Mouse (Mus musculus): ENCODE measurements around the gene Col9a1. TPM values are rescaled to one million over a fixed set of nuclear protein-coding genes. Genes with fewer than 3 reads are reported as not detected.

The Col9a1 gene
- total RNA-seq, 2 experiments from 2014 or later, result 0.66 TPM

DNA sequence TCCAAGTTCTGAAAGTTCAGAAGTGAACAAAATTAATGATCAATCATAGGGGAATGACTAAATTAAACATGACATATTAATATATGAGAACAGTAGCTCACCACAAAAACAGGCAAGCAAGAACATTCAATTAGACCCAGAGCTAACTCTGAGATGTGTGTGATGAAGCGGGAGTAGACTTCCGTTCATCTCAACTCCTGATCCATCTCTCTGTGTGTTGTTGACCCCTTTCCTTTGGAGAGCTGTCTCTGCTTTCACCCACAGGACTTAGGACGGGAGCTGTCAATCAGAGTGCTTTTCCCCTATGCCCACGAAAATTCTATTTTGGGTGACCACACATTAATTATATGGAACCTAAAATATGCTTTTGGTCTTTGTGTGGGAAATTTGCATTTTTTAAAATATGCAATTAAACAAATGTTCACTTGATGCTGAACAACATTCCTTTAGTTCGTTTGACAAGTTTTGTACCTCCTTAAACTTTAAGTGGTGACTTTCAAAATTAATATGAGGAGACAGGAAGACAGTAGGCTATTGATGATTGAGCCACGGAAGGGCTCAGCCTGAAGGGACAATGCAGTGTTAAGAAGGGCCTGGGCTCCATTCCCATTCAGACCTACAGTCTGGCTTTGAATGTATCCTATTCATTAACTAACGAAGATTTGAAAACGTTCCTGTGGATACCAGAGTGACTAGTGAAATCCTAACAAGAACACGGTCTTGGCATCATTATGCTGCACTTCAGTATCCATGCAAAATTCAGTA lies 34.4 kb downstream of the Col9a1 start:
- no peak for DNase-seq (ENCODE audit: extremely low spot score in 1 of 2, low spot score in 1 of 2)

DNA sequence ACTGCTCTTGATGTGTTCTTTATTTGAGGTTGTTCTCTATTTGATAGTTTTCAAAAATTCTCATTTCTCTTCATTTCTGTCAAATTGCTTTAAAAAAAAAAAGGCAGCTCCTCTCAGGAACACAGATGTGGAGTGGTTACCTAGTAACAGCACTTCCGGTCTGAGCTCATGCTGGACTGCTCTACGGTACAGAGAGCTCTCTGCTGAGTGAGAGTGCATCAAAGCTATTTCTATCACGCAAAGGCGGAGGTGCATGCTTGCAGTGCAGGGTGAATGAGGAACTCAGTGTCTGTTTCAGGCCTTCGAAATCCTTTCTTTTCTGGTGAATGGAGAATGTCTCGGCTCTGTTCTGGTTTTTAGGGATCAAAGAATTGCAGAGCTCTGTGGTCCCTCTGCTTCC lies 41.6 kb downstream of the Col9a1 start:
- no peak for DNase-seq (ENCODE audit: extremely low spot score in 1 of 2, low spot score in 1 of 2)

GRCm38 (mm10) chr1:24222231-24222630 lies 44.8 kb downstream of the Col9a1 start:
- no peak for DNase-seq (ENCODE audit: extremely low spot score in 1 of 2, low spot score in 1 of 2)

DNA sequence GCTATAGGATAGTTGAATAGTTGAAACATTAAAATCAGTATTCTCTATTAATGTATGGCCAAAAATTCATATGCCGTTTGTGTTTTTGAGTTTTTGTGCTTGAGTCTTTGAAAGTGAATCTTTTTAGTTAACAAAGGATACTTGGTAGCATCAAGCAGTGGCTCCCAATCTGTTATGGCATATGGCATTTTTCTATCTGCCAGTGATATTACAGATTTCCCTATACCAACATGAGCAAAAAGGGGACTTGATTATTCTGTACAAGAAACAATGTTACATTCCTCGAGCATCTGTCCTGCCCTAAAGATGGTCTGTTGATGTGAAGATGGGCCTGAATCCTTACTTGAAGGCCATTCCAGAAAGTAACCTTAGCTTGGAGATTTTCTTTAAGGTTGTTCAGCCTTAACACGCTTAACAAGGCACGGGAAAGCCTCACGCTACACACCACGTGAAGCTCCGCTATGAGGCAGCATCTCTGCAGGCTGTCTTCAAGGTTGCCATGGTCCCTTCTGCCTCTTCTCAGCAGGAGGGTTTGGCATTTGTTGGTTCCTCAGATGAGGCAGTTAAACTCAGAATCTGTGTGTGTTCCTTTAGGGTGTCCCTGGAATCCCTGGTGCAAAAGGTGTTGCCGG lies 45.7 kb downstream of the Col9a1 start:
- no peak for DNase-seq (ENCODE audit: extremely low spot score in 1 of 2, low spot score in 1 of 2)

- DNase-seq (ENCODE audit: extremely low spot score in 1 of 2, low spot score in 1 of 2), result no peak
Measured at GRCm38 (mm10) chr1:24225825-24226526, 48.6 kb downstream of the Col9a1 start.

GRCm38 (mm10) chr1:24226941-24227711 lies 49.7 kb downstream of the Col9a1 start:
- no peak for DNase-seq (ENCODE audit: extremely low spot score in 1 of 2, low spot score in 1 of 2)

GRCm38 (mm10) chr1:24229552-24229951 lies 52.1 kb downstream of the Col9a1 start:
- DNase-seq (ENCODE audit: extremely low spot score in 1 of 2, low spot score in 1 of 2), result no peak

DNA sequence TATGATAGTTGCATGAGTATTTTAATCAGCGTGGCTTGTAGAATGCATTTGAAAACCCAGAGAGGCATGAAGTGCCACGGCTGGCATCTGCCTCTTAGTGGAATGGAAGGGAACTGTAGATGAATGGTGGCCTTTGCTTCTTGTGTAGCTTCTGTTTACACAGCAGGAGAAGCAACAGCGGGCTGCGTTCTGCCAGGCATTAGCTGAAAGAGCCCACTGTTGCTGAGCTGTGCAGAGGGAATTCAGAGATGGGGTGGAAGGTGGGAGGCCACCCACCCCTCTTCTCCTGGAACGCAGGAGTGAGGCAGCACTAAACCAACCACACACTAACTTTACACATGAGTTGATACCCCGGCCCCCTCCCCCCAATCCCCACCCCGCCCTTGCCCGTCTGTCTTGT lies 53.0 kb downstream of the Col9a1 start:
- no peak for DNase-seq (ENCODE audit: extremely low spot score in 1 of 2, low spot score in 1 of 2)

DNA sequence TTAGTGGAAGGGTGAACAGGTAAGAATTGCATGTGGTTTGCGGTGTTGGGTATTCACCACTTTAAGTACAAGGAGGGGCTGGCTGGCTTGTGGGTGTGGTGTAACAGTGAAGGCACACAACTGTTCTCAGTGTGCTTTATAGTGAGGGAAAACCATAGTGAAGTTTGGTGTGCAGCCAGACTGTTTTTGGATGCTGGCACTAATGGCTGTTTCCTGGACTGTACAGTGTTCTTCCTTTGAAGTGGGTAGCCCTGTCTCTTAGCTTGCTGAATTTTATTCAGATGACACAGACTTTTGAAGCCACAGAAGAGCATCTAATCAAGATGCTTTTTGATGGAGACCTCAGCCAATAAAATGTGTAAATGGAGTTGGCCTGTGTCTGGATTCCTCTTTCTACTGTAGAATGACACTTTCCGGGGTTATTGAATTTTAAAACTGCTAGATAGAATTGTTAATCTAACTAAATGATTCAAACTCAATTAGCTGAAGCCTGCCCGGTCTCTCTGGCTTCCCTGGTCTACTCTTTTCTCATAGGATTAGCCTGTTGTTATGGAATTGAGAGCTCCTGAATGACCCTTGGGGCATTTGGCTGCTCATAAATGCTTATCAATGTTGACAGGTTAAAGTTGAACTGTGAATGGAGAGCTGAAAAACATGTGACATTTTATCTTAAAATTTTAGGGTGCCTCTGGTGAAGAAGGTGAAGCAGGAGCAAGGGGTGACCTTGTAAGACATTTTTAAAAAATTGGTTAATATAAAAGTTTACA lies 54.3 kb downstream of the Col9a1 start:
- no peak for DNase-seq (ENCODE audit: extremely low spot score in 1 of 2, low spot score in 1 of 2)

DNA sequence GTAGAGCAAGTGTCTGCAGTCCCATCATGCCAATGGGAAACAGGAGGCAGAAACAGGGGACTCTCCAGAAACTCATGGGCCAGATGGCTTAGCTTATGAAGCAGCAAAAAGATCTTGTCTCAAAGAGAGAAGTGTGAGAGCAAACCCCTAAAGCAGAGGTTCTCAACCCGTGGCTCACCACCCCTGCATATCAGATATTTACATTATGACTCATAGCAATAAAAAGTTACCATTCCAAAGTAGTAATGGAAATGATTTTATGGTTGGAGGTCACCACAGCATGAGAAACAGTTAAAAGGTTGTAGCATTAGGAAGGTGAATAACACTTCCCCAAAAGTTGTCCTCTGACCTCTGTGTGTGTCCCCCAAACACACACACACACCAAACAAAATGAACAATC lies 58.9 kb downstream of the Col9a1 start:
- no peak for DNase-seq (ENCODE audit: extremely low spot score in 1 of 2, low spot score in 1 of 2)

GRCm38 (mm10) chr1:24240039-24240691 lies 62.8 kb downstream of the Col9a1 start:
- DNase-seq (ENCODE audit: extremely low spot score in 1 of 2, low spot score in 1 of 2), result no peak

DNA sequence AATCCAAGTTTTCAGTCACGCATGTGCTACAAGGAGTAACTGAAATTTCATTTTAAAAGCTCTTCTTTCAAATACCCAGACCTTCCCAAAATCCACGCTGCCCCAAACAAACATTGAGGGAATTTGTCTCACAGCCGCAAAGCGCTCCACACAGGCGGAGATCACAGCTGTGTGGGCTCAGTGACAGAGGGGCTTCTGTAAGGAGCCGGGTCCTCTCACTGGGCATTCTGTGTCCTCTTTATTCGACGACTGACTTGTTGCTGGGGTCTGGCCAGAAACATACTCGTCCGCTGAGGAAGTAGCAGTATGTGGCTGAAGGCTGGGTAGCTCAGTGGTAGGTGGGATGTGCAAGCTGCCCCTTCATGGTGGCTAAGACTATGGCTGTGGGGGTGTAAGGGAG lies 67.5 kb downstream of the Col9a1 start:
- DNase-seq (ENCODE audit: extremely low spot score in 1 of 2, low spot score in 1 of 2), result no peak

GRCm38 (mm10) chr1:24245700-24246375 lies 68.4 kb downstream of the Col9a1 start:
- DNase-seq (ENCODE audit: extremely low spot score in 1 of 2, low spot score in 1 of 2), result no peak

DNA sequence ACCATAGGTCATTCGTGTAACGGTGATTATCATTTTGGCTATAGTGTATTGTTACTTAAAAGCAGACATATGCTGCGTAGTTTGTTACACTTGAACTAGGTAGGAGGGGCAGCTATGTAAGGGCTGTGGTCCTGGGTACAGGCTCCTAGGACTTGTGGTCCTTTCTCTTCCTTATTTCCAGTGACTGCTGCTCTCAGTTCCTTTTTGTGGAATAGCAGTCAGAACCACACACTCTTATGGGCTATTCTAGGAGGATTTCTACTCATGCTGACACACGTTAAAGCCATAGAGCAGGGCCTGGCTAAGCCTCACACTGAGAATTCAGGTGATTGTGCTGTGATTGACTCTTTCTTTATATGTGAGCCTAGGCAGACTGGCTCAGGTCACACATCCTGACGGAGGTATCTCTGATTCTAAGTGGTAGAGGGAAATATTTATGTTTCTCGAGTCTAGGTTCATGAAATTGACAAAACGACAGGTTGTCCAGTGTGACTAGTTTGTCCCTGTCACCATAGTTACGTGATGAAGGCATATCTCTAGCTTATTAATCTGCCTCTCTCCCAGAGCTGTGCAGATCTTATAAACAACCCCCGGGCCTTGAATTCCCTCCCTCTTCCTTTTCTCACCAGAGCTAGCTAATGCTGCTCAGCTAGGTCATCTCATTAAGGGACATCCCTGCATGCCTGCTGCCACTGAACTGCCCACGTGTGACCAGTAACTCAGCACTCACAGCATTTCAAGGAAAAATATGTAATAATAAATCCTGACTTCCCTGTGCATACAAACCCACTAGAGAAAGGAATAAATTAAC lies 71.1 kb downstream of the Col9a1 start:
- no peak for DNase-seq (ENCODE audit: extremely low spot score in 1 of 2, low spot score in 1 of 2)

DNA sequence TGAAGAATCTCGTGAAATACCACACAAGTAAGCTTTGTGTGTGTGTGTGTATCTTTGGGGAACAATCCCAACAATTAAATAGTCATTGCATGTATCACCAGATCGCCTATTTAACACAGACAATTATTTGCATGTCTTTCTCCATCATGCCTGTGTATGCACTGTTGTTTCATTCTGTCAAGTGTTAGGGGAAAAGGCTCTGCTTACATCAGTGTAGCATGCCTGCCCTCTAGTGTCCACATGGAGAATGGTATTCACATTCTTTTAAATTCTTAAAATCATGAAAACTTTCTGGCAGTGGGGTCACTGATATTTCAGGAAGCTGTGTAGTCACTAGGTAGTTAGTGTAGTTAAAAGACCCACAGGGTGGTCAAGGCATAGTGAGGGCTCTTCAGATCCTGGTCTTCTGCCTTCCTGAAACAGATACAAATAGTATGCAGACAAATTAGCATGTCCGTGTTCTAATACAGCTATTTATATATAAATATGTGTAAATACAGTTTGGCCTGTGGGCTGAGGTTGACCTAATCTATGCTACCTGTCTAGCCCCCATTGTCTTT lies 71.8 kb downstream of the Col9a1 start:
- DNase-seq (ENCODE audit: extremely low spot score in 1 of 2, low spot score in 1 of 2), result no peak

- DNase-seq (ENCODE audit: extremely low spot score in 1 of 2, low spot score in 1 of 2), result no peak
Measured at GRCm38 (mm10) chr1:24257961-24258360, 80.6 kb downstream of the Col9a1 start.

DNA sequence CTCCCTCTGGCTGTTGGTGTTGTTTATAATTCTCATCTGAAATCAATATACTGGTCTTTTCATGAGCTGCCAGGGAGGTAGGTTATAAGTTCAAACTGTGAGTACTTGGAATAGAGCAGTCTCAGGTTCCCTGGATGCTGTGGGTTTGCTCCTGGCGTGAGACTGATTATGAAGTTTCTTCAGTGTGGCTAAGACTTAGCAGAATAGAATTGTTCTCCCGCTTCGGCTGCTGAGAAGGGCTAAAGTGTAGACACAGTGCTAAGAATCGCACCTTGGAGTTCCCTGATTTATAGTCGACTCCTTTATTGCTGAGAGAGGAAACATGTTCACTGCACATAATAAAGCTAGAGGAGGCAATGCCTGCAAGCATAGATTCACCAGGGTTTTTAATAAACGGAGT lies 82.0 kb downstream of the Col9a1 start:
- no peak for DNase-seq (ENCODE audit: extremely low spot score in 1 of 2, low spot score in 1 of 2)

GRCm38 (mm10) chr1:24261181-24261580 lies 83.8 kb downstream of the Col9a1 start:
- DNase-seq (ENCODE audit: extremely low spot score in 1 of 2, low spot score in 1 of 2), result no peak
